Mouse (Mus musculus): ENCODE data around the gene Auh.

Auh gene

DNA sequence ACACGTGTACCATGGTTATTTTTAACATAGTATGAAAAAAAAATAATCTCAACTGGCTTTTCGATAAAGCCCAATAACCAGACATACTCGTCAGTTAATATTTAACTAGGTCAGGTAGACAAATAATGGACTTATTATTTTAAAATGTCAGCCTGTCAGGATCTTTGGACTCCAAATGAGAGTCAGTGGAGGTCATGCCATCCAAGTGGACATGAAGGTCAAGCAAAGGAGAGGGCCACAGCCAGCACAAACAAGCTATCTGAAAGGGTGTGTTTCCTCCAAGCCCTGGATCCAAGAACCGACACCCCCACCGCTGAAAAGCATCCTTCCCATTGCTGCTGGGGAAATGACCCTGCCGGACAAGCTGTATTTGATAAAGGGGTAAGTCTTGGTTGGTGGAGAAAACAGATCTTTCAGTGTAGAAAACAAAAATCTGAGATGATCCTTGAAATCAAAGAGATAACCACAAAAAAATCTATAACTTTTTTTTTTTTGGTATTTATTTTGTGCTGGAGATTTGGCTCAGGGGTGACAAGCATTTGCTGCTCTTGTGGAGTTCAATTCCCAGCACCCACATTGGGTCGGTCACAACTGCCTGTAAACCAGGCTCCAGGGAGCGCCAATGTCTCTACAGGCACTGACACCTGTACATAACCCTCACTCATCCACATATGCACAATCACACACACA lies 96.9 kb downstream of the Auh start:
- no peak for DNase-seq

GRCm38 (mm10) chr13:52831037-52831757 lies 98.3 kb downstream of the Auh start:
- no peak for DNase-seq

DNA sequence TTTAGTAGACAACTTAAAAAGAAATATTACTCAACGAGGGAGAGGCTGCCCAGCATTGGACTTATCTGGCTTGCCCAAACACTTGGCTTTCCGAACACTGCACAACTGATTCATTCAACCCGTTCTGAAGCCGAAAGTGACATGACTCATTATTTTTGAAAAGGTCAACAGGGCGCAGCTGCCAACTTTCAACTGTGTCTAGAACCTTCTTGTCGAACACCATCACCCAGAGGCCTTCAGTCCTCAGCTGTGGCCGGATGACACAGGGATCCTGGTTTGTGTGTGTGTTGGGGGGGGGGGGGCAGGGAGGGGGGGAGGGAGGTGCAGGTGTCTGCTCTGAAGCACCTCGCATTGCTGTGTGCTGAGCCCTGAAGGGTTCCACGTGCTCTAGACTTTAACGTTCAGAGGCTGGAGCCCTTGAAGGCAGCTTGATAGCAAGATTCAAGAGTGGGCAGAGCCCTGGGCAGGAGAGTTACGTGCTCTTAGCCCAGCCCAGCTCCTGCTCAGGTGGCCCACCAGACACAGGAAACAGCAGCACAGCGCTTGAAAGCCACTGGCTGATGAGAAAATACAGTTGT lies 100.4 kb downstream of the Auh start:
- no peak for DNase-seq

DNA sequence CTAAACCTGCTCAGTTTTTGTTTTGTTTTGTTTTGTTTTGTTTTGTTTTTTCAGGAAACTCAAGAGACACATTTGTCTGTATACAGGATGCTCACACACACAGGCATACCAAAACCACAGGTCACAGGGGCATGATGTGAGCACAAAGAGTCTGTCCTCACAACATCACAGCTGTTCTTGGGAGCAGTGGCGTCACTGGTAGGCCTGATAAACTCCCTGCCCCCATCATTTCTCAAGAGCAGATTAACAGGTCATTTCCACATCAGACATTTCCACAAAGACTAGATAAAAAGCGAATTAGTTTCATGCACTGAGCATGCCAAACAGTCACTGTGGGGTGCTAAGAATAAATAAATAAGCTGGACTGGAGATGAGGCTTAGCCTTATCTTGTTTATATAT lies 101.3 kb downstream of the Auh start:
- DNase-seq, result no peak

GRCm38 (mm10) chr13:52826666-52827065 lies 102.8 kb downstream of the Auh start:
- DNase-seq, result no peak

GRCm38 (mm10) chr13:52824754-52825153 lies 104.7 kb downstream of the Auh start:
- DNase-seq, result no peak

DNA sequence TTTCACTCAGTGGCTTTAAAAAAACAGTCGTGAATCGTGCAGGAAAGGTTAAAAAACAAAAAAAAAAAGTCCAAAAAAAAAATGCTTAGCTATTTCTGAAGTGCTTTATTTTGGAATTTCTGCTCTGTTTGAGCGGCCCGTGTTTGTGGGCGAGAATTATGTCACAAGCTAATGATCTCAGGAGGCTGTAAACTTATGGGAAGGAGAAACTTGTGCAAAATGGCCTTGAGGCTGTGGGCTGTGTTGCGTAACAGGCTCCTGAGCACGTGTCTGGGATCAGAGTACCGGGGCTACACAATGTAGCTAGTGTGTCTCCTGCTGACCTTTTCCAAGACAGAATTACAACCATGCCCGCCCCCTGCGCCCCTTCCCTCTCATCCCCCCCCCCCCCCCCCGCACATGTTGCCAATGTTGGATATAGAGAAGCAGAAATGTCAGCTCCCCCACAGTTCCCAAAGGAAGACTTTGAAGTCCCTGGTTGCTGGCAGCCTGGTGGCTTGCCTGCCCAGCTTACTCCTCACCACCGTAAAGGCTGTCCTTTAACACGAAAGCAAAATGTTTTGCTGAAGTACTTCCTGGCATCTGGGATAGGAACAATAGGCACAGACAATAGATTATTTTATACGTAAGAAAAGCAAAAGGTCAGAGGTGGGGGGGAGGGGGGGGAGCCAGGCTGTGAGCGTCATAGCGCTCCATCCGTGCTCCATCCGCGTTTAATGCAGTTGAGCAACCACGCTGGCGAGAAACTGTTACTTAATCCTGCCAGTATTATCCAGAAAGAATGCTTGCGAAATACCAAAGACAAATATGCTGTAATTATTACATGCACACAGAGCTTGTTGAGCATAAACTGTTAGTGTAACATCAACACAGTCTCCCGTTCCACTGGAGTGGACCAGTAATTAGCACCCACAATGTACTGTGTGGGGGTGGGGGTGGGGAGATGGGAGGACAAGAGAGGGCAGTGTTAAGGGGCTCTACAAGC lies 107.0 kb downstream of the Auh start:
- no peak for DNase-seq

- no peak for DNase-seq
Observed at GRCm38 (mm10) chr13:52821571-52821970, 107.9 kb downstream of the Auh start.

- DNase-seq, result no peak
Observed at GRCm38 (mm10) chr13:52819901-52820300, 109.6 kb downstream of the Auh start.

DNA sequence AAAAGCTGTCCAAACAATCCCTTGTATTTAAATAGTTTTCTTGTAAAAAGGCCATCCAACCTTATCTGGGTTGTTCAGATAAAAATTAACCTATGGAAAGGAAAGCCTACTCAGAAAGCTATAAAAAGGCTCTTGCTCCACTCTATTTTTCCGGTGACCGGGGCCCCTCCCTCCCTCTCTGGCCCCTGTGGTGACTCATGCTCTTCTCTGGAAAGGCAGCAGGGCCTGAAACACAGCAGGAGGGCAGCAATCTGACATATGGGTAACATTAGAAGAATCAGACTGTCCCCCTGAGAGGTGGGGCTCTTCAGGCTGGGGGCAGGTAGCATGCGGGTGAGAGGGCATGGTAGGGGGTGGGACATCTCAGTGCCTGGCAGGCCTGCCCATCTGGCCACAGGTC lies 110.7 kb downstream of the Auh start:
- no peak for DNase-seq

DNA sequence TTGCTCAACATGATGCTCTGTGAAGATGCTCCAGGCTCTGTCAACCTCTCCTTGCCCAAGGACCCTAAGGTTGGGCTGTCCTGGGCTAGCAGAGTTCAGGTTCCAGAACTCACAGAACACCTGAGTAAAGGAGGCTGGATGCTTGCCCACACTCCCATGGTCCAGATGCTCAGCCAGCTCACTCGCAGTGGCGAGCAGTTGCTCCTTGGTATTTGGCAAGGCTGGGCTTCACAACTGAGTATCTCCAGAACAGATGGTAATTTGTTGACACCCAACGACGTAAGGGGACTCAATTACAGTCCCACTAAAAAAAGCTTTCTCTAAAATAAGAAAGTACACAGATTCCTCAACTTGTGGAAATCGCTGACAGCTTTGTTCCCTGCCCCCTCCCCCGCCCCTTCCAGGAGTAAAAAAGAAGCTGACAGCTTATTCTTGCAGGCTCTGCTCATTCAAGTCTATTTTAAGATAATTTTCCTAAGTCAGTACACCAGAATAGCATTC lies 111.4 kb downstream of the Auh start:
- no peak for DNase-seq

GRCm38 (mm10) chr13:52813750-52814149 lies 115.7 kb downstream of the Auh start:
- DNase-seq, result no peak

DNA sequence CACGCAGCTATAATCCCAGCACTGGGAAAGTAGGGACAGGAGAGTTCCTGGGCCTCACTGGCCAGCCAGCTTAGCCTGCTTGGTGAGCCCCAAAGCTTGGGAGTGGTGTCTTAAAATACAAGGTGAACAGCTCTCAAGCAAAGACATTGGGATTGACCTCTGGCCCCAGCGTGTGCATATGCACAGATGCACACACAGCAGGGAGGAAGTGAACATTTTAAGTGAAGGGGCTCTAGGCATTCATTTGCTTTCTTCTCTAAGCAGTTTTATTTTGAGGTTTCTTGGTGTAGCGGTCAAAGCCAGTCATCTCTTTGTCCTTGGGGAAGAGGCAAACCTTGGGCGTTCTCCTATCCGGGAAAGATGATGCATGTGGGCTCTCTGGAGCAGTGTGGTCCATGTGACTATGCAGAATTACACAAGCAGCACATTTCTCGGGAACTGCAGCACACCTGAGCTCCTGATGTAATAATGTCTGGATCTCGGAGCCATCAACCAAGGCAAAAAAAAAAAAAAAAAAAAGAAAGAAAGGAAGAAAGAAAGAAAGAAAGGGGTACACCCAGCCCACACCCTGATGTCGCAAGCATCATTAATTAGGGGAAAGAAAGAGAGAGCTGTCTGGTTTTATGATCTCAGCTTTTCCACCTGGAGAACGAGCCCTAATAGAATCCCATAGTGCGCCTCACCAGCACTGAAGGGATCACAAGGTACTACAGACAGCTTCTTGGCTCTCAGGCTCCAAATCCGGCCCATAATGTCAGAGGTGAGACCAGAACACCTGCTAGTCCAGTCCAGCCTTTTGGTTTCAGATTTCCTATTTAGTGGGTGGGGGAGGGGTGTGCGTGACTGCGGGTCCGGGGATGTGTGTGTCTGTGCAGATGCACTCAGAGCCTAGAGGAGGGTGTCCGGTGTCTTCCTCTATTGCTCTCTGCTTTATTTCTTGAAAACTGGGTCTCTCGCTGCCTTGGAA lies 116.6 kb downstream of the Auh start:
- DNase-seq, result no peak

DNA sequence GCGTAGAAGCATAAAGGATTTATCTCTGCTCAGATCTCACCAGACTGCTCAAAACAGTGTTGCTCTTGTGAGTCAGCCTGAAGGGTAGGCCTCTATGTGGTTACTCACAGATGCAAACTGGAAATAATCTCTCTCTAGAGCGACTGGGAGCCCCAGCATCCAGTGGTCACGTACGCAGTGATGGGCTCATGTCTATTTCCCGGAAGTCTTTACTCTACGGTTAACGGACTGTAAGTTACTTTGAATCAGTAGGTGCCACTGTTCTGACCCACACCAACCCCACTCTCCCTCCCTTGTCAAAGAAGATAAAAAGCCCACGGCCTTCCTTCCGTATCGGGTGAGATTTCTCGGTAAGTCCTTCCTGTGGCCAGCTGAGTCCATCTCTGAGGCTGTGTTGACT lies 121.8 kb downstream of the Auh start:
- DNase-seq, result no peak

DNA sequence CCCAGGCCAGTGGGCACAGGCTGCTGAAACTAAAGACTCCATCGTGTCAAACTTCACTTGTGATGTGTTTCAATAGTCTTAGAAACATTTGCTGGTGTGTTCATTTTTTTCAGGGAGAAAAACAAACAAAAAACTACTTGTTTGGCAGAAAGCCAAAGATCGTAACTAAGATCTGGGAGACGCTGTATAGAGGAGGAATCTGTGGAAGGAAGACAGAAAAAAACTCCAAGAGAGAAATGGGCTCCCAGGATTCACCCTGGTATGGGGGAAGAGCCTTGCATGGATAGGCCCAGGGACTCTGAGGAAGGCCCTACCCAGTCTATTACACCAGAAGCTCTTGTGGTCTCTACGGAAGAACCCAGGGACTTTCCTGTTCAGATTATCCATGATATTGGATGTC lies 123.5 kb downstream of the Auh start:
- DNase-seq, result no peak

DNA sequence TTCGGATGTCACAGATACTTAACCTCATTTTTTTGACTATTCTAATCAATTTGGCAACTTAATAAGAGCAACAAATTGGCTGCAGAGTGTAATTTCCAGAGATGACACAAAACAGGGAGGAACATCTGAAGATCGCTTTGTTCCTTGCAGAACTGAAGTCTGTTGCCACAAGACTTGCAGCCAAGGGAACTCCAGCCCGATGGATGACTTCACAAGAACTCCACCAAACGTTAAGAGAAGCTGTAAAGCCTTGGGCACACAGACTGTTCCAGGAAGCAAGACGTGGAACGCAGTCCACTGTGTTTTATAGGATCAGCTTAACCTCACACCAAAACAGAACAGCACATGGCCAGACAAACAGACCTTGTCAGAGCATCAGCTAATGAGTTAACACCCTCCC lies 123.9 kb downstream of the Auh start:
- no peak for DNase-seq

DNA sequence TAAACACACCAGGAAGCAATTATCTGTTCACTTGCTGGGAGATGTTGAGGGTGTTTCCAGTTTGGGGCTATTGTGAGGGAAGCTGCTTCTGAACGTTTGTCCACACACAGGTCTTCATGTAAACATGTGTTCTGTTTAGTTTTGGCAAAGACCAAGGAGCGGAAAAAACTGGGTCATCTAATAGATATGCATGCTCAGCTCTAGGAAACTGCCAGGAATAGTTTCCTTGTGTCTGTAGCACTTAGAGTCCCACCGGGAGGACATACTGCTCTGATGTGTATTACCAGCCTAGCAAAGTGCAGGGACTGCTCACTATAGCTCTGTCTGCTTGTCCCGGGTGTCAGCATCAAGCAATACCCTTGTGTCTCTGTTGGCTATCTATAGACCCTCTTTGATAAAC lies 127.0 kb downstream of the Auh start:
- DNase-seq, result no peak

- no peak for DNase-seq
Observed at GRCm38 (mm10) chr13:52800687-52801341, 128.7 kb downstream of the Auh start.

GRCm38 (mm10) chr13:52800091-52800490 lies 129.4 kb downstream of the Auh start:
- DNase-seq, result no peak

DNA sequence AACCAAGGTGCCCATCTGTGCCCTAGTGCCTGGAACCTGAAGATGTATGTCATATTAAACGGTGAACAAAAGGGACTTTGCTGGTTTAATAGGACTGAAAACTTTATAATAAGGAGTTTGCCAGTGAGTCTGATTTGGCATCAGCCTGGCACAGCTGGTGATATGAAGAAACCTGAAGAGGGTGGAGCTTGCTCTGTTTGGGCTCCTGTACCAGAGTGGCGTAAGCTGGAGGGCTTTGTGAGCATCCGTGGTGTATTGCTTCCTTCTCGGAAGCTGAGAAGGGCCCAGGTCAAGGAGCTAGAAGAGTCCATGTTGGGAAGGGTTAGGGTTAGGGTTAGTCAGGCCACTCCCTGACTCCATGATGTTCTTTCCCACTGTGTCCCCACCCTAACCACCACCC lies 135.2 kb downstream of the Auh start:
- no peak for DNase-seq

DNA sequence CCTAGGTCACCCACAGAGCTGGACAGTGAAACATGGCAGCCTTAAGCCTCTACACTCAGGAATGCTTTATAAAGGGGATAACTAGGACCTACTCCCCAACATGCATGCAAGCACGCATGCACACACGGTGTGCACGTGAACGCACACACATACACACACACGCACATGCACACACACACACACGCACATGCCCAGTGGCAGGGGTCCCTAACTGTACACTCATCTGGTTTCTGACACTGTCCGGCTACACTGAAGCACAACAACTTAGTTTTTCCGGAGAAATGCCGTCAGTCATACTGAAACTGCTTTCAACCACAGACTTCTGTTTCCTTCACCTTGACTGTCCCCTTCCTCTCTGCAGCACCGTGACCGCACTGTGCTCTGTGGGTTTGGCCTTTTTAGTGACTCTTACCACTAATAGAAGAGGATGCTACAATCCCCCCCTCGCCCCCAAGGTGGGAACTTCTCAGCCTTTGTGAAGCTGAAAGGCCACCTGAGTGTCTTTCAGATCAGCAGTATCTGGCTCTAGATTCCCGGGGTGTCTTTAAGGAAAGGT lies 136.0 kb downstream of the Auh start:
- DNase-seq, result peak; percentile 69 to 74

Data from B cell, adult 2 months (primary cell).